Mouse (Mus musculus) intestine, embryonic 16.5 days (tissue): Measurements from ENCODE around the gene Ift46. TPM values are rescaled to one million over a fixed set of nuclear protein-coding genes. Genes with fewer than 3 reads are reported as not detected.

Experiments
- ATAC-seq: fragments of 200-750 bp; cut with Nextera tagmentation; 2 replicates; pipeline ENCODE4 v1.8.0; 2017; ENCODE audit warnings: moderate TSS enrichment, moderate library complexity
- H3K27ac ChIP-seq: fragments of 300-500 bp; sonication (generic); 2 replicates; pipeline ENCODE4 v1.5.1; 2014; ENCODE audit warnings: mild to moderate bottlenecking, low read length
- H3K27me3 ChIP-seq: fragments of 300-500 bp; sonication (generic); replicated peaks from 2 replicates; pipeline ENCODE4 v1.6.1; 2014; ENCODE audit warnings: low read length, control low read depth, mixed read lengths; ENCODE audit not compliant: control insufficient read depth, insufficient read depth
- H3K36me3 ChIP-seq: fragments of 300-500 bp; sonication (generic); 2 replicates; pipeline ENCODE4 v1.6.1; 2014; ENCODE audit warnings: low read length, control low read depth; ENCODE audit not compliant: control insufficient read depth, insufficient read depth
- H3K4me1 ChIP-seq: fragments of 300-500 bp; sonication (generic); 2 replicates; pipeline ENCODE4 v1.6.1; 2014; ENCODE audit warnings: low read length, control low read depth, mixed read lengths; ENCODE audit not compliant: control insufficient read depth, insufficient read depth
- H3K4me2 ChIP-seq: fragments of 300-500 bp; sonication (generic); 2 replicates; pipeline ENCODE4 v1.6.1; 2014; ENCODE audit warnings: low read depth, low read length, control low read depth
- H3K4me3 ChIP-seq: fragments of 300-500 bp; sonication (generic); 2 replicates; pipeline ENCODE4 v1.5.1; 2014; ENCODE audit warnings: mild to moderate bottlenecking, low read length
- H3K9ac ChIP-seq: fragments of 300-500 bp; sonication (generic); 2 replicates; pipeline ENCODE4 v1.6.1; 2014; ENCODE audit warnings: low read depth, low read length
- H3K9me3 ChIP-seq: fragments of 300-500 bp; sonication (generic); 2 replicates; pipeline ENCODE4 v1.6.1; 2016; ENCODE audit warnings: low read length, control low read depth; ENCODE audit not compliant: control insufficient read depth
- WGBS: fragments of 180-500 bp; shearing (Covaris S2); extraction: QIAGEN DNeasy Blood & Tissue Kit; methylation state at CpG from one replicate; pipeline ENCODE4 v1.1.7; 2014; 5-methylcytosine and 5-hydroxymethylcytosine counted together
- polyA plus RNA-seq: library from polyadenylated mRNA; unstranded; fragments of >200 nt; fragmentation: Nextera tagmentation; extraction: Ambion mirVana; gene quantifications from 2 replicates; pipeline ENCODE4 v1.2.1, GENCODE M21; 2015

Ift46 gene
- polyA plus RNA-seq, 1 experiment from 2014 or later = 71.4 TPM

- no peaks in the 10 kb centered on the region for H3K36me3 ChIP-seq
- H3K9ac ChIP-seq = peak within 1 kb of the TSS; percentile 73
- under 1% methylated on average over 45 of the region's 47 CpGs for WGBS
- peaks cover 7% of the 10 kb centered on the region; the same call in 1 of the 2 replicates for H3K27me3 ChIP-seq
- H3K9me3 ChIP-seq = peaks cover 9% of the 10 kb centered on the region; the same call in 1 of the 2 replicates
- peak within 1 kb of the TSS; percentile 95 for H3K4me2 ChIP-seq
- peak within 1 kb of the TSS; percentile 59 for H3K27ac ChIP-seq
- peak within 1 kb of the TSS; percentile 64 for H3K4me3 ChIP-seq
- peaks cover 22% of the 10 kb centered on the region for H3K4me1 ChIP-seq
- peak; percentile 78 for ATAC-seq
Observed at GRCm38 (mm10) chr9:44734524-44735494, 32.9 kb upstream of the Ift46 start, which contains the start of gene Phldb1. Gene Phldb1 (minus strand): TSS chr9:44735198.

- H3K27ac ChIP-seq = no peak overlapping the region
Observed at GRCm38 (mm10) chr9:44735886-44736285, 31.8 kb upstream of the Ift46 start.

DNA sequence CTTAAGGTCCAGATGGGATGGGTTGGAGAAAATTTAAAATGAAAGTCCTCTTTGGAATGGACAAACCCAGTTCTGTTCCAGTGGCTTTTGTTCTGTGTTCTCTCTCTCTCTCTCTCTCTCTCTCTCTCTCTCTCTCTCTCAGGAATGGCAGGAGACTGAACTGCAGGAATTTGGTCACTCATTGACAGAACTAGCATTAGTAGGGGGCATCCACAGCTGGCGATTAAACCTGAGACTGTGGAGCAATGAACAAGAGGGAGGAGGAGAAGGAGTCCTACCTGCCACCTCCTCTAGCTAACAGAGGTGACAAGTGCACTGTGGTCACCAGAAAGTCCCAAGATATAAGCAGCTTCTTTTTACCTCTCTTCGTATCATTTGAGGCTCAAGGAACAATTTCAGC lies 31.4 kb upstream of the Ift46 start:
- no peak overlapping the region for H3K27ac ChIP-seq

More at GRCm38 (mm10) chr9:44735886-44736285, 31.8 kb upstream of the Ift46 start:
- peaks cover 22% of the 10 kb centered on the region for H3K4me1 ChIP-seq
- H3K4me3 ChIP-seq = no peak overlapping the region
- no peak overlapping the region for H3K4me2 ChIP-seq
- 71% methylated on average over 6 of the region's 6 CpGs for WGBS
- ATAC-seq = no peak
- H3K9ac ChIP-seq = no peak overlapping the region
- no peaks in the 10 kb centered on the region for H3K36me3 ChIP-seq
- H3K27me3 ChIP-seq = peaks cover 7% of the 10 kb centered on the region; the same call in 1 of the 2 replicates
- peaks cover 9% of the 10 kb centered on the region; the same call in 1 of the 2 replicates for H3K9me3 ChIP-seq

DNA sequence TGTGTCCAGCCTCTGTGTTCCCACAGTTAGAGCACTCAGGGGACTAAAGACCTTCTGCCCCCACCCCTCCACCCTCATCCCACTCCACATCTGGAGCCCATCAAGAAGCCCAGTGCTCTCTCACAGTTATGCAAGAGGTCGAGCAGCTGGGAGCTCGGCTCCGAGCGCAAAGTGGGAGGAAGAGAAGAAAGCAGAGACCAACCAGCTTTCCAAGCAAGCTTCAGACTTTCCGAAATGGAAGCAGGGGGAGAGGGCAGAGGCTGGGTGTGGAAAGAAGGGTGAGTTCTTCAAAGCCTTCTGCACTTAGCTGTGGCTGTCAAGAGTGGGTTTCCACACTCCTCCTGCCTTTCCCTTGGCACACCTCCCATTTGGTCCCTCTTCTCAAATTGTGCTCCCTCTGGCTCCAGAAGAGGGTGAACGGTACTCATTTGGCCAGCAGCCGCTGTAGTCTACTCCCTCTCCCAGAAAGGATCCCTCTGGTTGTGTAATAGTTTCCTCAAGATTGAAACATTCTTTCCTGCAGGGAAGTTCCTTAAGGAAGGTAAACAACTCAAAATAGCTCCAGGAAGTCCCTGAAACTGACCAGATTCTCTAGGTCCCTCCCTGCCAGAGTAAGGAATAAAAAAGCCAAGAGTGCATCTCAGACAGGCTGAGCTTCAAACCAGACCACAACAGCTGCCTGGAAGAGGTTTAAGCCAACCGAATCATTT lies 30.3 kb upstream of the Ift46 start:
- no peak overlapping the region for H3K4me2 ChIP-seq
- H3K4me3 ChIP-seq = no peak overlapping the region
- WGBS = 35% methylated on average over 8 of the region's 8 CpGs
- peaks cover 20% of the 10 kb centered on the region for H3K4me1 ChIP-seq
- H3K9me3 ChIP-seq = peaks cover 9% of the 10 kb centered on the region; the same call in 1 of the 2 replicates
- no peaks in the 10 kb centered on the region for H3K36me3 ChIP-seq
- 0 out of 2 replicates have a peak, but pooled peaks have one; percentile 16 for ATAC-seq
- peaks cover 7% of the 10 kb centered on the region; the same call in 1 of the 2 replicates for H3K27me3 ChIP-seq
- H3K9ac ChIP-seq = no peak overlapping the region
- H3K27ac ChIP-seq = peak overlapping the region; percentile 72

More for the DNA sequence above, 31.4 kb upstream of the Ift46 start:
- no peak for ATAC-seq
- Histone ChIP-seq H3K9ac (no peak overlapping the region), H3K9me3 (peaks cover 9% of the 10 kb centered on the region; the same call in 1 of the 2 replicates), H3K36me3 (no peaks in the 10 kb centered on the region), H3K4me2 (no peak overlapping the region), H3K27me3 (peaks cover 7% of the 10 kb centered on the region; the same call in 1 of the 2 replicates), H3K4me3 (no peak overlapping the region), H3K4me1 (peaks cover 22% of the 10 kb centered on the region)
- WGBS = 68% methylated on average over 2 of the region's 2 CpGs

GRCm38 (mm10) chr9:44740663-44741192 lies 27.0 kb upstream of the Ift46 start:
- no peak for ATAC-seq
- WGBS = 87% methylated on average over 1 of the region's 1 CpGs
- no peak overlapping the region for H3K4me2 ChIP-seq
- H3K4me3 ChIP-seq = no peak overlapping the region
- H3K9me3 ChIP-seq = peaks cover 9% of the 10 kb centered on the region; the same call in 1 of the 2 replicates
- no peaks in the 10 kb centered on the region for H3K27me3 ChIP-seq
- no peak overlapping the region for H3K9ac ChIP-seq
- no peak overlapping the region for H3K27ac ChIP-seq
- H3K4me1 ChIP-seq = peaks cover 4% of the 10 kb centered on the region; the same call in 1 of the 2 replicates
- 0 out of 2 replicates have a peak, but pooled peaks cover 5% of the 10 kb centered on the region for H3K36me3 ChIP-seq

DNA sequence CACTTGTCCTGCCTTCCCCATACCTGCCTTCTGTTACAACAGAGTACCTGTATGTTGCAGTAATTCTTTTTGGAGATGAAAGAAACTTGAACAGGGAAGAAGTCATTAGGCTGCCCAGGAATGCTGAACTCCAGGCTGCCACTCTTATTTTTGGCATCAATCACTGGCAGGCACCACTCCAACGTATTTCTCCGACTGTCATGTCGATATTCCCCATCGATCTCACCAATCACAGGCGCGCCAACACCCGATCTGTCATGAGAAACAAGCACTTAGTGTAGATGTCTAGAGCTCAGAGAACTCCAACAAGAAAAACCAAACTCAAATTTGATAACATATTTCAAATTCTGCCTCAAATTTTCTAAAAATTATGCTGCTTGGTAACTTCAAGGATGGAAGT lies 22.3 kb upstream of the Ift46 start:
- H3K9ac ChIP-seq = no peak overlapping the region
- WGBS = 91% methylated on average over 7 of the region's 7 CpGs
- no peak overlapping the region for H3K4me3 ChIP-seq
- H3K4me1 ChIP-seq = 0 out of 2 replicates have a peak, but pooled peaks cover 2% of the 10 kb centered on the region
- H3K27me3 ChIP-seq = no peaks in the 10 kb centered on the region
- H3K27ac ChIP-seq = no peak overlapping the region
- ATAC-seq = no peak
- H3K4me2 ChIP-seq = no peak overlapping the region
- peaks cover 14% of the 10 kb centered on the region for H3K36me3 ChIP-seq
- H3K9me3 ChIP-seq = no peaks in the 10 kb centered on the region

DNA sequence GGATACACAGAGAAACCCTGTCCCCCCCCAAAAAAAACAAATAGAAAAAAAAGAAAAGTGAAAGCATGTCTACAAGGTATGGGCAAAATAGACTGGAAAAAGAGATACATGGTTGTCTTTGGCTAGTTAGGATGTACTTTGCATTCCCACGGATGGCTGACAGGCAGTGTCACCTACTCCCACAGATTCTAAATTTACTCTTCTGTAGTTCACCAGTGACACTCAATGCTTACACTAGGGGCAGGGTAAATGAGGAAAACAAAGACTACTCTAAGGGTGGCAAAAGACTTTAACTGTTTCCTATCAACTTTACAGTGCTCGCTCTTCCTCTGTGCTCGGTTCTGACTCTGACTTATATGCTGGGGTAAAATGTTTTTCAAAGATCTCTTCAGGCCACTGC lies 21.0 kb upstream of the Ift46 start:
- no peaks in the 10 kb centered on the region for H3K27me3 ChIP-seq
- no peak overlapping the region for H3K4me3 ChIP-seq
- H3K36me3 ChIP-seq = peaks cover 14% of the 10 kb centered on the region
- 91% methylated on average over 3 of the region's 3 CpGs for WGBS
- H3K27ac ChIP-seq = no peak overlapping the region
- no peak overlapping the region for H3K9ac ChIP-seq
- no peaks in the 10 kb centered on the region for H3K9me3 ChIP-seq
- no peak overlapping the region for H3K4me2 ChIP-seq
- 0 out of 2 replicates have a peak, but pooled peaks cover 2% of the 10 kb centered on the region for H3K4me1 ChIP-seq
- no peak for ATAC-seq

DNA sequence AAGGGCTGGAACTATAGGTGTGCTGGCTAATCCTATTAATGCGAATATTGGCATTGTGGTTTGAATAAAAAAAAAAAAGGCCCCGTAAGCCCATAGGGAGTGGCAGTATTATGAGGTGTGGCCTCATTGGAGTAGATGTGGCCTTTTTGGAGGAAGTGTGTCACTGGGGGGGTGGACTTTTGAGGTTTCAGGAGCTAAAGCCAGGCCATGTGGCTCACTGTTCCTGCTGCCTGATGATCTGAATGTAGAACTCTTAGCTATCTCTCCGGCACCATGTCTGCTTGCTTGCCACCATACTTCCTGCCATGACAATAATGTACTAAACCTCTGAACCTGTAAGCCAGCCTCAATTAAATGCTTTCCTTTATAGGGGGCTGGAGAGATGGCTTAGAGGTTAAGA lies 20.4 kb upstream of the Ift46 start:
- no peak overlapping the region for H3K27ac ChIP-seq
- H3K9me3 ChIP-seq = no peaks in the 10 kb centered on the region
- no peak overlapping the region for H3K9ac ChIP-seq
- H3K4me3 ChIP-seq = no peak overlapping the region
- 95% methylated on average over 3 of the region's 3 CpGs for WGBS
- H3K36me3 ChIP-seq = peaks cover 16% of the 10 kb centered on the region
- no peak overlapping the region for H3K4me2 ChIP-seq
- 0 out of 2 replicates have a peak, but pooled peaks cover 2% of the 10 kb centered on the region for H3K4me1 ChIP-seq
- no peaks in the 10 kb centered on the region for H3K27me3 ChIP-seq
- ATAC-seq = no peak
